Mouse (Mus musculus): ENCODE data around the gene Shoc2. TPM values are rescaled to one million over a fixed set of nuclear protein-coding genes. Genes with fewer than 3 reads are reported as not detected.

Gene Shoc2
- polyA plus RNA-seq, 1 experiment: 35.5 TPM

GRCm38 (mm10) chr19:54070521-54070920, 126.4 kb downstream of the Shoc2 start:
- no peaks in the 10 kb centered on the region for H3K4me1 ChIP-seq (ENCODE audit: control insufficient read depth, insufficient read depth, low read length)
- TF ChIP-seq CTCF (IDR thresholded peaks at IDR 0.05; ENCODE audit: extremely low read depth, insufficient read depth, low read length) (no peak), POLR2A (IDR thresholded peaks at IDR 0.05; ENCODE audit: extremely low read depth, insufficient read depth, low read length) (no peak)
- no peak overlapping the region for H3K4me3 ChIP-seq (ENCODE audit: insufficient read depth, low read length)
- no peak overlapping the region for H3K27ac ChIP-seq (ENCODE audit: insufficient read depth, low read length)

- H3K4me3 ChIP-seq (ENCODE audit: insufficient read depth, low read length): no peak overlapping the region
- H3K4me1 ChIP-seq (ENCODE audit: control insufficient read depth, insufficient read depth, low read length): no peaks in the 10 kb centered on the region
- TF ChIP-seq CTCF (IDR thresholded peaks at IDR 0.05; ENCODE audit: extremely low read depth, insufficient read depth, low read length) (no peak), POLR2A (IDR thresholded peaks at IDR 0.05; ENCODE audit: extremely low read depth, insufficient read depth, low read length) (no peak)
- H3K27ac ChIP-seq (ENCODE audit: insufficient read depth, low read length): no peak overlapping the region
Observed at GRCm38 (mm10) chr19:54072233-54072800, 128.2 kb downstream of the Shoc2 start.

- no peak for TF ChIP-seq POLR2A (IDR thresholded peaks at IDR 0.05; ENCODE audit: extremely low read depth, insufficient read depth, low read length)
- TF ChIP-seq CTCF (IDR thresholded peaks at IDR 0.05; ENCODE audit: extremely low read depth, insufficient read depth, low read length): no peak
- no peaks in the 10 kb centered on the region for H3K4me1 ChIP-seq (ENCODE audit: control insufficient read depth, insufficient read depth, low read length)
- no peak overlapping the region for H3K4me3 ChIP-seq (ENCODE audit: insufficient read depth, low read length)
- H3K27ac ChIP-seq (ENCODE audit: insufficient read depth, low read length): no peak overlapping the region
Observed at GRCm38 (mm10) chr19:54076362-54077349, 132.6 kb downstream of the Shoc2 start.

- Histone ChIP-seq H3K4me3 (ENCODE audit: insufficient read depth, low read length) (no peak overlapping the region), H3K4me1 (ENCODE audit: control insufficient read depth, insufficient read depth, low read length) (no peaks in the 10 kb centered on the region), H3K27ac (ENCODE audit: insufficient read depth, low read length) (no peak overlapping the region)
- TF ChIP-seq POLR2A (IDR thresholded peaks at IDR 0.05; ENCODE audit: extremely low read depth, insufficient read depth, low read length): no peak
- TF ChIP-seq CTCF (IDR thresholded peaks at IDR 0.05; ENCODE audit: extremely low read depth, insufficient read depth, low read length): no peak
Observed at GRCm38 (mm10) chr19:54081303-54081702, 137.2 kb downstream of the Shoc2 start.

- TF ChIP-seq POLR2A (IDR thresholded peaks at IDR 0.05; ENCODE audit: extremely low read depth, insufficient read depth, low read length): no peak
- no peak for TF ChIP-seq CTCF (IDR thresholded peaks at IDR 0.05; ENCODE audit: extremely low read depth, insufficient read depth, low read length)
- Histone ChIP-seq H3K4me1 (ENCODE audit: control insufficient read depth, insufficient read depth, low read length) (no peaks in the 10 kb centered on the region), H3K27ac (ENCODE audit: insufficient read depth, low read length) (no peak overlapping the region), H3K4me3 (ENCODE audit: insufficient read depth, low read length) (no peak overlapping the region)
Observed at GRCm38 (mm10) chr19:54081716-54082165, 137.6 kb downstream of the Shoc2 start.

Other genes starting within 250 kb of the Shoc2 start
- 54.9 and 61.1 TPM in 2 replicates for gene Pdcd4, start 52.1 kb upstream of the Shoc2 start, polyA plus RNA-seq (2012; rRNA removed)
- gene Bbip1, start 321 bp downstream of the Shoc2 start, polyA plus RNA-seq (2012; rRNA removed): 81.2 and 89.1 TPM in 2 replicates
- gene Adra2a, start 99.8 kb downstream of the Shoc2 start, polyA plus RNA-seq (2012; rRNA removed): 10.6 and 10.7 TPM in 2 replicates

Data from cortical plate, adult 2 months (tissue).